Mouse (Mus musculus): ENCODE measurements around the gene Gata5. TPM values are rescaled to one million over a fixed set of nuclear protein-coding genes. Genes with fewer than 3 reads are reported as not detected.

The Gata5 gene
- polyA plus RNA-seq, 1 experiment from 2014 or later: not detected

GRCm38 (mm10) chr2:180322674-180323355 lies 11.7 kb downstream of the Gata5 start:
- no peak for ATAC-seq

GRCm38 (mm10) chr2:180320216-180320615 lies 14.3 kb downstream of the Gata5 start:
- Histone ChIP-seq H3K4me3 (ENCODE audit: low read depth, low read length) (no peak overlapping the region), H3K27me3 (replicated peaks; ENCODE audit: control insufficient read depth, insufficient read depth, low read length) (no peaks in the 10 kb centered on the region), H3K27ac (ENCODE audit: low read depth, low read length) (no peak overlapping the region), H3K4me2 (ENCODE audit: low read length) (no peak overlapping the region), H3K9ac (ENCODE audit: low read length) (no peak overlapping the region), H3K36me3 (ENCODE audit: control insufficient read depth, insufficient read depth, low read length) (no peaks in the 10 kb centered on the region), H3K4me1 (ENCODE audit: control insufficient read depth, insufficient read depth, low read length) (no peaks in the 10 kb centered on the region), H3K9me3 (replicated peaks; ENCODE audit: control insufficient read depth, low read length) (no peaks in the 10 kb centered on the region)
- DNase-seq (ENCODE audit: low spot score) (no peak), ATAC-seq (no peak)
- whole genome bisulfite sequencing: 68% methylated on average over 4 of the region's 4 CpGs

More at GRCm38 (mm10) chr2:180322674-180323355, 11.7 kb downstream of the Gata5 start:
- Histone ChIP-seq H3K4me2 (ENCODE audit: low read length) (no peak overlapping the region), H3K27me3 (replicated peaks; ENCODE audit: control insufficient read depth, insufficient read depth, low read length) (no peaks in the 10 kb centered on the region), H3K36me3 (ENCODE audit: control insufficient read depth, insufficient read depth, low read length) (no peaks in the 10 kb centered on the region), H3K4me3 (ENCODE audit: low read depth, low read length) (no peak overlapping the region), H3K9ac (ENCODE audit: low read length) (no peak overlapping the region), H3K27ac (ENCODE audit: low read depth, low read length) (no peak overlapping the region), H3K9me3 (replicated peaks; ENCODE audit: control insufficient read depth, low read length) (no peaks in the 10 kb centered on the region), H3K4me1 (ENCODE audit: control insufficient read depth, insufficient read depth, low read length) (no peaks in the 10 kb centered on the region)
- 53% methylated on average over 14 of the region's 14 CpGs for WGBS
- no peak for DNase-seq (ENCODE audit: low spot score)

- Histone ChIP-seq H3K27ac (ENCODE audit: low read depth, low read length) (no peak overlapping the region), H3K4me3 (ENCODE audit: low read depth, low read length) (no peak overlapping the region), H3K9me3 (replicated peaks; ENCODE audit: control insufficient read depth, low read length) (no peaks in the 10 kb centered on the region), H3K9ac (ENCODE audit: low read length) (no peak overlapping the region), H3K36me3 (ENCODE audit: control insufficient read depth, insufficient read depth, low read length) (no peaks in the 10 kb centered on the region), H3K4me1 (ENCODE audit: control insufficient read depth, insufficient read depth, low read length) (no peaks in the 10 kb centered on the region), H3K27me3 (replicated peaks; ENCODE audit: control insufficient read depth, insufficient read depth, low read length) (no peaks in the 10 kb centered on the region), H3K4me2 (ENCODE audit: low read length) (no peak overlapping the region)
- DNase-seq (ENCODE audit: low spot score) (no peak), ATAC-seq (no peak)
- WGBS: 85% methylated on average over 7 of the region's 7 CpGs
Observed at GRCm38 (mm10) chr2:180317591-180317990, 16.9 kb downstream of the Gata5 start.

GRCm38 (mm10) chr2:180314292-180314691 lies 20.2 kb downstream of the Gata5 start:
- no peaks in the 10 kb centered on the region for H3K4me1 ChIP-seq (ENCODE audit: control insufficient read depth, insufficient read depth, low read length)
- ATAC-seq: no peak
- WGBS: 80% methylated on average over 2 of the region's 2 CpGs
- no peak overlapping the region for H3K9ac ChIP-seq (ENCODE audit: low read length)
- no peaks in the 10 kb centered on the region for H3K36me3 ChIP-seq (ENCODE audit: control insufficient read depth, insufficient read depth, low read length)
- no peak overlapping the region for H3K4me3 ChIP-seq (ENCODE audit: low read depth, low read length)
- DNase-seq (ENCODE audit: low spot score): no peak
- H3K27me3 ChIP-seq (replicated peaks; ENCODE audit: control insufficient read depth, insufficient read depth, low read length): no peaks in the 10 kb centered on the region
- no peak overlapping the region for H3K4me2 ChIP-seq (ENCODE audit: low read length)
- no peaks in the 10 kb centered on the region for H3K9me3 ChIP-seq (replicated peaks; ENCODE audit: control insufficient read depth, low read length)
- H3K27ac ChIP-seq (ENCODE audit: low read depth, low read length): no peak overlapping the region

GRCm38 (mm10) chr2:180311147-180311546 lies 23.4 kb downstream of the Gata5 start:
- DNase-seq (ENCODE audit: low spot score): no peak
- no peak for ATAC-seq
- H3K27me3 ChIP-seq (replicated peaks; ENCODE audit: control insufficient read depth, insufficient read depth, low read length): no peaks in the 10 kb centered on the region
- H3K36me3 ChIP-seq (ENCODE audit: control insufficient read depth, insufficient read depth, low read length): no peaks in the 10 kb centered on the region
- H3K4me1 ChIP-seq (ENCODE audit: control insufficient read depth, insufficient read depth, low read length): no peaks in the 10 kb centered on the region
- no peak overlapping the region for H3K4me2 ChIP-seq (ENCODE audit: low read length)
- no peak overlapping the region for H3K27ac ChIP-seq (ENCODE audit: low read depth, low read length)
- no peaks in the 10 kb centered on the region for H3K9me3 ChIP-seq (replicated peaks; ENCODE audit: control insufficient read depth, low read length)
- WGBS: 79% methylated on average over 4 of the region's 4 CpGs
- no peak overlapping the region for H3K4me3 ChIP-seq (ENCODE audit: low read depth, low read length)
- no peak overlapping the region for H3K9ac ChIP-seq (ENCODE audit: low read length)

GRCm38 (mm10) chr2:180307680-180308079 lies 26.8 kb downstream of the Gata5 start:
- no peaks in the 10 kb centered on the region for H3K36me3 ChIP-seq (ENCODE audit: control insufficient read depth, insufficient read depth, low read length)
- no peak for ATAC-seq
- 70% methylated on average over 2 of the region's 2 CpGs for WGBS

GRCm38 (mm10) chr2:180306423-180307168 lies 27.9 kb downstream of the Gata5 start:
- ATAC-seq: no peak

More at GRCm38 (mm10) chr2:180307680-180308079, 26.8 kb downstream of the Gata5 start:
- no peak for DNase-seq (ENCODE audit: low spot score)
- no peaks in the 10 kb centered on the region for H3K27me3 ChIP-seq (replicated peaks; ENCODE audit: control insufficient read depth, insufficient read depth, low read length)
- H3K4me3 ChIP-seq (ENCODE audit: low read depth, low read length): no peak overlapping the region
- H3K9ac ChIP-seq (ENCODE audit: low read length): no peak overlapping the region
- no peaks in the 10 kb centered on the region for H3K9me3 ChIP-seq (replicated peaks; ENCODE audit: control insufficient read depth, low read length)
- H3K4me2 ChIP-seq (ENCODE audit: low read length): no peak overlapping the region
- H3K27ac ChIP-seq (ENCODE audit: low read depth, low read length): no peak overlapping the region
- no peaks in the 10 kb centered on the region for H3K4me1 ChIP-seq (ENCODE audit: control insufficient read depth, insufficient read depth, low read length)

GRCm38 (mm10) chr2:180306009-180306408 lies 28.5 kb downstream of the Gata5 start:
- no peaks in the 10 kb centered on the region for H3K27me3 ChIP-seq (replicated peaks; ENCODE audit: control insufficient read depth, insufficient read depth, low read length)
- 78% methylated on average over 2 of the region's 2 CpGs for WGBS
- H3K9me3 ChIP-seq (replicated peaks; ENCODE audit: control insufficient read depth, low read length): no peaks in the 10 kb centered on the region
- ATAC-seq (no peak), DNase-seq (ENCODE audit: low spot score) (no peak)
- no peak overlapping the region for H3K4me2 ChIP-seq (ENCODE audit: low read length)
- H3K4me1 ChIP-seq (ENCODE audit: control insufficient read depth, insufficient read depth, low read length): no peaks in the 10 kb centered on the region
- H3K9ac ChIP-seq (ENCODE audit: low read length): no peak overlapping the region
- no peaks in the 10 kb centered on the region for H3K36me3 ChIP-seq (ENCODE audit: control insufficient read depth, insufficient read depth, low read length)
- H3K27ac ChIP-seq (ENCODE audit: low read depth, low read length): no peak overlapping the region
- no peak overlapping the region for H3K4me3 ChIP-seq (ENCODE audit: low read depth, low read length)

More at GRCm38 (mm10) chr2:180306423-180307168, 27.9 kb downstream of the Gata5 start:
- H3K27me3 ChIP-seq (replicated peaks; ENCODE audit: control insufficient read depth, insufficient read depth, low read length): no peaks in the 10 kb centered on the region
- DNase-seq (ENCODE audit: low spot score): no peak
- H3K36me3 ChIP-seq (ENCODE audit: control insufficient read depth, insufficient read depth, low read length): no peaks in the 10 kb centered on the region
- H3K4me3 ChIP-seq (ENCODE audit: low read depth, low read length): no peak overlapping the region
- H3K4me1 ChIP-seq (ENCODE audit: control insufficient read depth, insufficient read depth, low read length): no peaks in the 10 kb centered on the region
- H3K9ac ChIP-seq (ENCODE audit: low read length): no peak overlapping the region
- H3K9me3 ChIP-seq (replicated peaks; ENCODE audit: control insufficient read depth, low read length): no peaks in the 10 kb centered on the region
- no peak overlapping the region for H3K27ac ChIP-seq (ENCODE audit: low read depth, low read length)
- H3K4me2 ChIP-seq (ENCODE audit: low read length): no peak overlapping the region
- 89% methylated on average over 8 of the region's 8 CpGs for WGBS

- no peak for ATAC-seq
- no peak overlapping the region for H3K9ac ChIP-seq (ENCODE audit: low read length)
Observed at GRCm38 (mm10) chr2:180305490-180305889, 29.0 kb downstream of the Gata5 start.

More at GRCm38 (mm10) chr2:180305490-180305889, 29.0 kb downstream of the Gata5 start:
- H3K27ac ChIP-seq (ENCODE audit: low read depth, low read length): no peak overlapping the region
- 89% methylated on average over 3 of the region's 3 CpGs for WGBS
- H3K4me3 ChIP-seq (ENCODE audit: low read depth, low read length): no peak overlapping the region
- DNase-seq (ENCODE audit: low spot score): no peak
- no peaks in the 10 kb centered on the region for H3K9me3 ChIP-seq (replicated peaks; ENCODE audit: control insufficient read depth, low read length)
- H3K4me1 ChIP-seq (ENCODE audit: control insufficient read depth, insufficient read depth, low read length): no peaks in the 10 kb centered on the region
- H3K36me3 ChIP-seq (ENCODE audit: control insufficient read depth, insufficient read depth, low read length): no peaks in the 10 kb centered on the region
- no peak overlapping the region for H3K4me2 ChIP-seq (ENCODE audit: low read length)
- no peaks in the 10 kb centered on the region for H3K27me3 ChIP-seq (replicated peaks; ENCODE audit: control insufficient read depth, insufficient read depth, low read length)

Data from forebrain, embryonic 14.5 days (tissue).